Mouse (Mus musculus) limb, embryonic 12.5 days (tissue): Measurements from ENCODE around the gene Wdtc1. TPM values are rescaled to one million over a fixed set of nuclear protein-coding genes. Genes with fewer than 3 reads are reported as not detected.

Experiments
- ATAC-seq: fragments of 200-750 bp; cut with Nextera tagmentation; 2 replicates; pipeline ENCODE4 v1.8.0; 2017; ENCODE audit warnings: low read depth, moderate TSS enrichment; ENCODE audit not compliant: insufficient number of reproducible peaks, insufficient read depth, low FRiP score, low TSS enrichment
- H3K27ac ChIP-seq: fragments of 300-500 bp; sonication (generic); 2 replicates; pipeline ENCODE4 v1.5.1; 2016; ENCODE audit warnings: mild to moderate bottlenecking, moderate library complexity
- H3K27me3 ChIP-seq: fragments of 300-500 bp; sonication (generic); 2 replicates; pipeline ENCODE4 v1.6.1; 2016; ENCODE audit warnings: mild to moderate bottlenecking, moderate library complexity
- H3K36me3 ChIP-seq: fragments of 300-500 bp; sonication (generic); 2 replicates; pipeline ENCODE4 v1.6.1; 2016; ENCODE audit warnings: mild to moderate bottlenecking, moderate library complexity
- H3K4me1 ChIP-seq: fragments of 300-500 bp; sonication (generic); replicated peaks from 2 replicates; pipeline ENCODE4 v1.6.1; 2016
- H3K4me2 ChIP-seq: fragments of 300-500 bp; sonication (generic); 2 replicates; pipeline ENCODE4 v1.6.1; 2016; ENCODE audit warnings: mild to moderate bottlenecking, moderate library complexity
- H3K4me3 ChIP-seq: fragments of 300-500 bp; sonication (generic); replicated peaks from 2 replicates; pipeline ENCODE4 v1.5.1; 2016; ENCODE audit warnings: mild to moderate bottlenecking
- H3K9ac ChIP-seq: fragments of 300-500 bp; sonication (generic); replicated peaks from 2 replicates; pipeline ENCODE4 v1.6.1; 2016; ENCODE audit warnings: mild to moderate bottlenecking, moderate library complexity
- H3K9me3 ChIP-seq: fragments of 300-500 bp; sonication (generic); 2 replicates; pipeline ENCODE4 v1.6.1; 2016; ENCODE audit warnings: mild to moderate bottlenecking, moderate library complexity
- WGBS: fragments of 180-500 bp; shearing (Covaris S2); methylation state at CpG from one replicate; pipeline ENCODE4 v1.1.7; 2016; 5-methylcytosine and 5-hydroxymethylcytosine counted together
- polyA plus RNA-seq: library from polyadenylated mRNA; unstranded; fragments of >200 nt; fragmentation: Nextera tagmentation; extraction: Ambion mirVana; gene quantifications from 2 replicates; pipeline ENCODE4 v1.2.1, GENCODE M21; 2016

Wdtc1 gene
- polyA plus RNA-seq, 1 experiment from 2014 or later = 12.2 TPM

- no peaks in the 10 kb centered on the region for H3K27me3 ChIP-seq
- peaks cover 65% of the 10 kb centered on the region for H3K36me3 ChIP-seq
- H3K4me1 ChIP-seq = peaks cover 5% of the 10 kb centered on the region; the same call in 1 of the 2 replicates
- no peak overlapping the region for H3K4me2 ChIP-seq
- 94% methylated on average over 2 of the region's 2 CpGs for WGBS
- H3K27ac ChIP-seq = no peak overlapping the region
- H3K4me3 ChIP-seq = no peak overlapping the region
- no peak overlapping the region for H3K9ac ChIP-seq
- no peak for ATAC-seq
- peaks cover 9% of the 10 kb centered on the region; the same call in 1 of the 2 replicates for H3K9me3 ChIP-seq
Measured at GRCm38 (mm10) chr4:133264559-133264958, 88.7 kb downstream of the Wdtc1 start.

- Histone ChIP-seq H3K4me3 (no peak overlapping the region), H3K27ac (no peak overlapping the region), H3K27me3 (peaks cover 6% of the 10 kb centered on the region; the same call in 1 of the 2 replicates), H3K9me3 (peaks cover 9% of the 10 kb centered on the region; the same call in 1 of the 2 replicates), H3K4me2 (no peak overlapping the region), H3K36me3 (peaks cover 57% of the 10 kb centered on the region), H3K9ac (no peak overlapping the region), H3K4me1 (peaks cover 5% of the 10 kb centered on the region; the same call in 1 of the 2 replicates)
- WGBS = 93% methylated on average over 5 of the region's 5 CpGs
- ATAC-seq = no peak
Measured at GRCm38 (mm10) chr4:133263756-133264155, 89.5 kb downstream of the Wdtc1 start.

GRCm38 (mm10) chr4:133262882-133263281, 90.4 kb downstream of the Wdtc1 start, which contains the start of gene Sytl1:
TSS of gene Sytl1 (minus strand) at chr4:133263113.
- Histone ChIP-seq H3K9ac (no peak within 1 kb of the TSS), H3K4me2 (no peak within 1 kb of the TSS; the same call in 1 of the 2 replicates)
- WGBS = 35% methylated on average over 7 of the region's 7 CpGs

GRCm38 (mm10) chr4:133262375-133262765, 90.9 kb downstream of the Wdtc1 start:
- 63% methylated on average over 7 of the region's 7 CpGs for WGBS
- Histone ChIP-seq H3K36me3 (peaks cover 43% of the 10 kb centered on the region), H3K4me1 (peaks cover 5% of the 10 kb centered on the region; the same call in 1 of the 2 replicates), H3K27ac (no peak overlapping the region), H3K27me3 (peaks cover 17% of the 10 kb centered on the region), H3K4me2 (no peak overlapping the region; the same call in 1 of the 2 replicates), H3K9ac (no peak overlapping the region), H3K4me3 (no peak overlapping the region), H3K9me3 (peaks cover 9% of the 10 kb centered on the region; the same call in 1 of the 2 replicates)
- ATAC-seq = no peak

More at GRCm38 (mm10) chr4:133262882-133263281, 90.4 kb downstream of the Wdtc1 start, which contains the start of gene Sytl1:
- no peak for ATAC-seq
- peaks cover 9% of the 10 kb centered on the region; the same call in 1 of the 2 replicates for H3K9me3 ChIP-seq
- no peak within 1 kb of the TSS for H3K27ac ChIP-seq
- peaks cover 12% of the 10 kb centered on the region for H3K27me3 ChIP-seq
- H3K4me3 ChIP-seq = 0 out of 2 replicates have a peak within 1 kb of the TSS, but pooled peaks have one; percentile 12
- H3K4me1 ChIP-seq = peaks cover 5% of the 10 kb centered on the region; the same call in 1 of the 2 replicates
- H3K36me3 ChIP-seq = peaks cover 48% of the 10 kb centered on the region

- no peak overlapping the region for H3K4me3 ChIP-seq
- peaks cover 22% of the 10 kb centered on the region for H3K27me3 ChIP-seq
- WGBS = 47% methylated on average over 10 of the region's 10 CpGs
- no peak overlapping the region for H3K9ac ChIP-seq
- no peak overlapping the region for H3K27ac ChIP-seq
- H3K9me3 ChIP-seq = peaks cover 9% of the 10 kb centered on the region; the same call in 1 of the 2 replicates
- H3K4me1 ChIP-seq = peaks cover 8% of the 10 kb centered on the region
- H3K4me2 ChIP-seq = no peak overlapping the region; the same call in 1 of the 2 replicates
- ATAC-seq = no peak
- peaks cover 37% of the 10 kb centered on the region for H3K36me3 ChIP-seq
Measured at GRCm38 (mm10) chr4:133261641-133262374, 91.5 kb downstream of the Wdtc1 start.

GRCm38 (mm10) chr4:133257798-133258408, 95.4 kb downstream of the Wdtc1 start:
- no peaks in the 10 kb centered on the region for H3K9me3 ChIP-seq
- peaks cover 10% of the 10 kb centered on the region for H3K4me1 ChIP-seq
- ATAC-seq = no peak
- no peaks in the 10 kb centered on the region; the same call in 1 of the 2 replicates for H3K36me3 ChIP-seq
- H3K9ac ChIP-seq = no peak overlapping the region
- no peak overlapping the region for H3K4me3 ChIP-seq
- 72% methylated on average over 12 of the region's 12 CpGs for WGBS
- no peak overlapping the region for H3K27ac ChIP-seq
- peaks cover 56% of the 10 kb centered on the region for H3K27me3 ChIP-seq
- H3K4me2 ChIP-seq = no peak overlapping the region

GRCm38 (mm10) chr4:133257230-133257629, 96.1 kb downstream of the Wdtc1 start:
- H3K9me3 ChIP-seq = no peaks in the 10 kb centered on the region
- peak overlapping the region; percentile 40; the same call in 1 of the 2 replicates for H3K9ac ChIP-seq
- H3K4me3 ChIP-seq = 0 out of 2 replicates have a peak overlapping the region, but pooled peaks have one; percentile 3
- ATAC-seq = no peak
- H3K4me1 ChIP-seq = peaks cover 10% of the 10 kb centered on the region
- no peak overlapping the region for H3K27ac ChIP-seq
- H3K36me3 ChIP-seq = no peaks in the 10 kb centered on the region
- peaks cover 63% of the 10 kb centered on the region for H3K27me3 ChIP-seq
- H3K4me2 ChIP-seq = peak overlapping the region; percentile 27; the same call in 1 of the 2 replicates
- 26% methylated on average over 12 of the region's 12 CpGs for WGBS

- no peak overlapping the region for H3K27ac ChIP-seq
- no peak for ATAC-seq
- H3K36me3 ChIP-seq = no peaks in the 10 kb centered on the region
- WGBS = 16% methylated on average over 24 of the region's 24 CpGs
- peaks cover 67% of the 10 kb centered on the region for H3K27me3 ChIP-seq
- no peaks in the 10 kb centered on the region for H3K9me3 ChIP-seq
- H3K9ac ChIP-seq = peak overlapping the region; percentile 40; the same call in 1 of the 2 replicates
- H3K4me1 ChIP-seq = peaks cover 6% of the 10 kb centered on the region
- peak overlapping the region; percentile 3; the same call in 1 of the 2 replicates for H3K4me3 ChIP-seq
- H3K4me2 ChIP-seq = peak overlapping the region; percentile 27; the same call in 1 of the 2 replicates
Measured at GRCm38 (mm10) chr4:133256820-133257219, 96.5 kb downstream of the Wdtc1 start.

GRCm38 (mm10) chr4:133255392-133255791, 97.9 kb downstream of the Wdtc1 start:
- H3K4me3 ChIP-seq = no peak overlapping the region
- ATAC-seq = no peak
- no peaks in the 10 kb centered on the region for H3K36me3 ChIP-seq
- peaks cover 81% of the 10 kb centered on the region for H3K27me3 ChIP-seq
- H3K4me1 ChIP-seq = peaks cover 13% of the 10 kb centered on the region
- H3K9ac ChIP-seq = no peak overlapping the region
- H3K27ac ChIP-seq = no peak overlapping the region
- no peak overlapping the region for H3K4me2 ChIP-seq
- 58% methylated on average over 6 of the region's 6 CpGs for WGBS
- H3K9me3 ChIP-seq = no peaks in the 10 kb centered on the region

GRCm38 (mm10) chr4:133253412-133253811, 99.9 kb downstream of the Wdtc1 start:
- Histone ChIP-seq H3K27me3 (peaks cover 93% of the 10 kb centered on the region), H3K4me3 (no peak overlapping the region), H3K4me2 (no peak overlapping the region), H3K9ac (no peak overlapping the region), H3K36me3 (no peaks in the 10 kb centered on the region), H3K27ac (no peak overlapping the region), H3K4me1 (peaks cover 14% of the 10 kb centered on the region), H3K9me3 (no peaks in the 10 kb centered on the region)
- ATAC-seq = no peak
- 51% methylated on average over 12 of the region's 12 CpGs for WGBS

GRCm38 (mm10) chr4:133252089-133252488, 101.2 kb downstream of the Wdtc1 start:
- peaks cover 95% of the 10 kb centered on the region for H3K27me3 ChIP-seq
- no peak overlapping the region for H3K9ac ChIP-seq
- H3K4me2 ChIP-seq = 0 out of 2 replicates have a peak overlapping the region, but pooled peaks have one; percentile 69
- no peak overlapping the region for H3K27ac ChIP-seq
- peaks cover 16% of the 10 kb centered on the region for H3K4me1 ChIP-seq
- H3K9me3 ChIP-seq = no peaks in the 10 kb centered on the region
- H3K4me3 ChIP-seq = no peak overlapping the region
- 41% methylated on average over 4 of the region's 4 CpGs for WGBS
- ATAC-seq = no peak
- no peaks in the 10 kb centered on the region for H3K36me3 ChIP-seq
